ENCODE assay signal across 20 mouse cellular contexts in the genomic region with DNA sequence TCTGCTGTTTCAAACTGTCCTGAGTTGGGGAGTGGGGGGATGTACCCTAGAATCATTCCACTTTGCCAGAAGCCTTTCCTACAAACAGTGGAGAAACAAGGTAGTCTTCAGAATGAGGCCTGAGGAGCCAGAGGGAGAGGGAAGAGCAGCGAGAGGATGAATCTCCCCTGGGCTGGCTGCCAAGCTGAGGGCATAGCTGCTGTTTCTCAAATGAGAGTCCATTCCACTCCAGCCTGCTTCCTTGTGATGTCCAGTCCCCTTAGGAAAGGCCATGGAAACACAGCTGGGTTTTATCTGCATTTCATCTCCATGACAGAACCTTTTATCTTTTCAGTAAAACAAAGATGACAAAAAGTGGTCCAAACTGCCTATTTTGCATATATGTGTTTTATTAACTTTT.
DNase-seq lines count a peak whose midpoint lies in the region; ATAC-seq and TF ChIP-seq lines count a peak whose summit lies in the region.
"Had no signal": no experiment of that assay in that cellular context is flagged by ENCODE, and none has a peak within 500 bp of the region (broad histone marks: within the 10 kb centered on the region; RNA-seq: fewer than 3 reads in every experiment).

No protein-coding gene starts in this region.

- no peaks in the 10 kb centered on the region for H3K9me3 ChIP-seq in hindbrain, postnatal 0 days (ENCODE audit: low read length)
- no peaks in the 10 kb centered on the region for H3K9me3 ChIP-seq in hindbrain, embryonic 10.5 days
- H3K9me3 ChIP-seq: embryonic facial prominence, embryonic 13.5 days; forebrain, embryonic 15.5 days; intestine, embryonic 15.5 days; limb, embryonic 10.5 days; liver, embryonic 15.5 days; midbrain, embryonic 12.5 days; neural tube, embryonic 13.5 days had no signal

- no peaks in the 10 kb centered on the region for H3K36me3 ChIP-seq in hindbrain, postnatal 0 days (ENCODE audit: insufficient read depth, low read length)
- H3K36me3 ChIP-seq in hindbrain, embryonic 10.5 days, result no peaks in the 10 kb centered on the region
- H3K36me3 ChIP-seq: embryonic facial prominence, embryonic 13.5 days; forebrain, embryonic 15.5 days; intestine, embryonic 15.5 days; limb, embryonic 10.5 days; liver, embryonic 15.5 days; midbrain, embryonic 12.5 days; neural tube, embryonic 13.5 days had no signal

- H3K27ac ChIP-seq in hindbrain, postnatal 0 days, result no peak overlapping the region
- no peak overlapping the region for H3K27ac ChIP-seq in hindbrain, embryonic 10.5 days
- H3K27ac ChIP-seq: embryonic facial prominence, embryonic 13.5 days; forebrain, embryonic 15.5 days; intestine, embryonic 15.5 days; limb, embryonic 10.5 days; liver, embryonic 15.5 days; midbrain, embryonic 12.5 days; neural tube, embryonic 13.5 days had no signal

- peak; percentile 37 to 70 for DNase-seq in adrenal gland, adult (ENCODE audit: inconsistent age in 2 of 2, low spot score in 1 of 2)
- DNase-seq in adrenal gland, adult 8-10 months, result no peak
- DNase-seq in hindbrain, postnatal 0 days (ENCODE audit: low spot score), result peak; percentile 66
- no peak for DNase-seq in hindbrain, embryonic 10.5 days (ENCODE audit: low spot score)
- DNase-seq in right cerebral cortex, postnatal 14 days, result peak; percentile 37
- DNase-seq in right cerebral cortex, postnatal 36 days (ENCODE audit: low spot score in 2 of 2), result no peak
- peak; percentile 36 for DNase-seq in skeletal muscle tissue, adult 2 months (ENCODE audit: low read depth, low spot score)
- no peak for DNase-seq in thymus, postnatal 4 days
- DNase-seq: cerebellum, adult 9-11 months; heart, adult 18-20 months; heart, postnatal 36 days; right cerebral cortex, postnatal 25 days had no signal

- no peaks in the 10 kb centered on the region for H3K27me3 ChIP-seq in hindbrain, postnatal 0 days (ENCODE audit: insufficient read depth, low read length)
- H3K27me3 ChIP-seq in hindbrain, embryonic 10.5 days (ENCODE audit: insufficient read depth, poor library complexity, severe bottlenecking), result no peaks in the 10 kb centered on the region
- H3K27me3 ChIP-seq: embryonic facial prominence, embryonic 13.5 days; forebrain, embryonic 15.5 days; intestine, embryonic 15.5 days; liver, embryonic 15.5 days; midbrain, embryonic 12.5 days; neural tube, embryonic 13.5 days had no signal

- no peak for ATAC-seq in hindbrain, postnatal 0 days
- ATAC-seq: activated CD4-positive, CD25-positive, alpha-beta regulatory T cell, adult 4 months; forebrain, embryonic 15.5 days; intestine, embryonic 15.5 days had no signal

- H3K9ac ChIP-seq in hindbrain, postnatal 0 days (replicated peaks; ENCODE audit: low read length), result no peak overlapping the region
- H3K9ac ChIP-seq: embryonic facial prominence, embryonic 13.5 days; forebrain, embryonic 15.5 days; intestine, embryonic 15.5 days; liver, embryonic 15.5 days; midbrain, embryonic 12.5 days; neural tube, embryonic 13.5 days had no signal

- 22% methylated on average over 1 of the region's 1 CpGs for WGBS in hindbrain, postnatal 0 days
- 55% methylated on average over 1 of the region's 1 CpGs for WGBS in hindbrain, embryonic 10.5 days

- H3K4me3 ChIP-seq in hindbrain, postnatal 0 days (ENCODE audit: low read length), result no peak overlapping the region
- H3K4me3 ChIP-seq in hindbrain, embryonic 10.5 days, result no peak overlapping the region
- H3K4me3 ChIP-seq: embryonic facial prominence, embryonic 13.5 days; forebrain, embryonic 15.5 days; intestine, embryonic 15.5 days; limb, embryonic 10.5 days; liver, embryonic 15.5 days; midbrain, embryonic 12.5 days; neural tube, embryonic 13.5 days had no signal

- H3K4me2 ChIP-seq in hindbrain, postnatal 0 days (ENCODE audit: low read depth, low read length), result no peak overlapping the region
- H3K4me2 ChIP-seq: embryonic facial prominence, embryonic 13.5 days; forebrain, embryonic 15.5 days; intestine, embryonic 15.5 days; liver, embryonic 15.5 days; midbrain, embryonic 12.5 days; neural tube, embryonic 13.5 days had no signal

- no peak for TF ChIP-seq CTCF in hindbrain, postnatal 0 days (IDR thresholded peaks at IDR 0.05; ENCODE audit: low read depth)

- no peaks in the 10 kb centered on the region for H3K4me1 ChIP-seq in hindbrain, postnatal 0 days (ENCODE audit: insufficient read depth, low read length)
- no peaks in the 10 kb centered on the region; the same call in 1 of the 2 replicates for H3K4me1 ChIP-seq in hindbrain, embryonic 10.5 days (replicated peaks)
- H3K4me1 ChIP-seq: forebrain, embryonic 15.5 days; limb, embryonic 10.5 days; liver, embryonic 15.5 days; neural tube, embryonic 13.5 days had no signal

Comparison
In these comparisons a context has a peak if more than half of its experiments do, and no peak if none do; other contexts are left out.
1. DNase-seq: peak in adrenal gland, adult (2 of 2), hindbrain, postnatal 0 days (single experiment), right cerebral cortex, postnatal 14 days (single experiment) and skeletal muscle tissue, adult 2 months (single experiment); none in adrenal gland, adult 8-10 months (single experiment), hindbrain, embryonic 10.5 days (single experiment), right cerebral cortex, postnatal 36 days (0 of 2) and thymus, postnatal 4 days (single experiment).